Mouse (Mus musculus): ENCODE data around the gene Lrp2bp. TPM values are rescaled to one million over a fixed set of nuclear protein-coding genes. Genes with fewer than 3 reads are reported as not detected.

The Lrp2bp gene
- polyA plus RNA-seq, 1 experiment from 2014 or later: 0.45 TPM

- H3K9ac ChIP-seq (replicated peaks): no peak overlapping the region
- H3K4me3 ChIP-seq: no peak overlapping the region
- no peaks in the 10 kb centered on the region for H3K36me3 ChIP-seq
- no peaks in the 10 kb centered on the region for H3K27me3 ChIP-seq
- H3K9me3 ChIP-seq: no peaks in the 10 kb centered on the region
- no peaks in the 10 kb centered on the region for H3K4me1 ChIP-seq
- 0 out of 2 replicates have a peak, but pooled peaks have one; percentile 8 for ATAC-seq (replicated peaks)
- no peak overlapping the region for H3K4me2 ChIP-seq (replicated peaks)
- WGBS: 54% methylated on average over 13 of the region's 13 CpGs
- no peak overlapping the region for H3K27ac ChIP-seq (replicated peaks)
Measured at GRCm38 (mm10) chr8:46040260-46040659, 41.2 kb downstream of the Lrp2bp start.

- H3K9ac ChIP-seq (replicated peaks): no peak overlapping the region
- H3K4me3 ChIP-seq: no peak overlapping the region
- WGBS: 91% methylated on average over 5 of the region's 5 CpGs
- H3K4me2 ChIP-seq (replicated peaks): no peak overlapping the region
- no peaks in the 10 kb centered on the region for H3K9me3 ChIP-seq
- no peak for ATAC-seq (replicated peaks)
- H3K27ac ChIP-seq (replicated peaks): no peak overlapping the region
- H3K27me3 ChIP-seq: no peaks in the 10 kb centered on the region
- no peaks in the 10 kb centered on the region for H3K4me1 ChIP-seq
- H3K36me3 ChIP-seq: no peaks in the 10 kb centered on the region
Measured at GRCm38 (mm10) chr8:46072798-46073197, 73.7 kb downstream of the Lrp2bp start.

- no peaks in the 10 kb centered on the region for H3K27me3 ChIP-seq
- H3K9ac ChIP-seq (replicated peaks): no peak overlapping the region
- H3K4me2 ChIP-seq (replicated peaks): no peak overlapping the region
- no peak overlapping the region for H3K4me3 ChIP-seq
- H3K4me1 ChIP-seq: no peaks in the 10 kb centered on the region
- H3K36me3 ChIP-seq: peaks cover under 1% of the 10 kb centered on the region; the same call in 1 of the 2 replicates
- WGBS: 84% methylated on average over 2 of the region's 2 CpGs
- no peaks in the 10 kb centered on the region for H3K9me3 ChIP-seq
- H3K27ac ChIP-seq (replicated peaks): no peak overlapping the region
- ATAC-seq (replicated peaks): no peak
Measured at GRCm38 (mm10) chr8:46073540-46074140, 74.5 kb downstream of the Lrp2bp start.

- Histone ChIP-seq H3K27ac (replicated peaks) (no peak overlapping the region), H3K4me2 (replicated peaks) (no peak overlapping the region), H3K4me3 (no peak overlapping the region), H3K36me3 (peaks cover 3% of the 10 kb centered on the region; the same call in 1 of the 2 replicates), H3K9me3 (no peaks in the 10 kb centered on the region), H3K27me3 (no peaks in the 10 kb centered on the region), H3K9ac (replicated peaks) (no peak overlapping the region), H3K4me1 (no peaks in the 10 kb centered on the region)
- 96% methylated on average over 5 of the region's 5 CpGs for WGBS
- no peak for ATAC-seq (replicated peaks)
Measured at GRCm38 (mm10) chr8:46075223-46075622, 76.1 kb downstream of the Lrp2bp start.

GRCm38 (mm10) chr8:46078866-46079265 lies 79.8 kb downstream of the Lrp2bp start:
- H3K27me3 ChIP-seq: no peaks in the 10 kb centered on the region
- 89% methylated on average over 6 of the region's 6 CpGs for WGBS
- no peak overlapping the region for H3K4me2 ChIP-seq (replicated peaks)
- no peaks in the 10 kb centered on the region for H3K9me3 ChIP-seq
- no peak overlapping the region for H3K27ac ChIP-seq (replicated peaks)
- H3K36me3 ChIP-seq: peaks cover 3% of the 10 kb centered on the region; the same call in 1 of the 2 replicates
- no peak overlapping the region for H3K9ac ChIP-seq (replicated peaks)
- no peak for ATAC-seq (replicated peaks)
- H3K4me3 ChIP-seq: no peak overlapping the region
- H3K4me1 ChIP-seq: no peaks in the 10 kb centered on the region

Other genes with a start within 250 kb of the Lrp2bp start
- 4.2 and 5.2 TPM in 2 replicates for gene Pdlim3, start 113.8 kb upstream of the Lrp2bp start, polyA plus RNA-seq (2015; fragmentation: Nextera tagmentation; extraction: Ambion mirVana)
- 0.38 TPM in 1 of 2 replicates, not detected in the other for gene Ccdc110, start 64.7 kb upstream of the Lrp2bp start, polyA plus RNA-seq (2015; fragmentation: Nextera tagmentation; extraction: Ambion mirVana)
- gene 1700029J07Rik, start 24.1 kb upstream of the Lrp2bp start, polyA plus RNA-seq (2015; fragmentation: Nextera tagmentation; extraction: Ambion mirVana): 3.8 and 4.4 TPM in 2 replicates
- gene Ufsp2, start 23.8 kb upstream of the Lrp2bp start, polyA plus RNA-seq (2015; fragmentation: Nextera tagmentation; extraction: Ambion mirVana): 60.3 and 60.9 TPM in 2 replicates
- 24.7 and 29.6 TPM in 2 replicates for gene Ankrd37, start 6.4 kb downstream of the Lrp2bp start, polyA plus RNA-seq (2015; fragmentation: Nextera tagmentation; extraction: Ambion mirVana)
- 23.1 and 24.3 TPM in 2 replicates for gene Cfap97, start 152.5 kb downstream of the Lrp2bp start, polyA plus RNA-seq (2015; fragmentation: Nextera tagmentation; extraction: Ambion mirVana)
- 4.8 and 5.7 TPM in 2 replicates for gene Snx25, start 152.9 kb downstream of the Lrp2bp start, polyA plus RNA-seq (2015; fragmentation: Nextera tagmentation; extraction: Ambion mirVana)
- gene Slc25a4, start 212.0 kb downstream of the Lrp2bp start, polyA plus RNA-seq (2015; fragmentation: Nextera tagmentation; extraction: Ambion mirVana): 656 and 691 TPM in 2 replicates